Mouse (Mus musculus): ENCODE data around the gene Ksr1. TPM values are rescaled to one million over a fixed set of nuclear protein-coding genes. Genes with fewer than 3 reads are reported as not detected.
A peak's percentile ranks its signal among the peaks of the same experiment; 100 is the strongest.

Gene Ksr1
- polyA plus RNA-seq, 1 experiment from 2014 or later = 6.0 TPM

DNA sequence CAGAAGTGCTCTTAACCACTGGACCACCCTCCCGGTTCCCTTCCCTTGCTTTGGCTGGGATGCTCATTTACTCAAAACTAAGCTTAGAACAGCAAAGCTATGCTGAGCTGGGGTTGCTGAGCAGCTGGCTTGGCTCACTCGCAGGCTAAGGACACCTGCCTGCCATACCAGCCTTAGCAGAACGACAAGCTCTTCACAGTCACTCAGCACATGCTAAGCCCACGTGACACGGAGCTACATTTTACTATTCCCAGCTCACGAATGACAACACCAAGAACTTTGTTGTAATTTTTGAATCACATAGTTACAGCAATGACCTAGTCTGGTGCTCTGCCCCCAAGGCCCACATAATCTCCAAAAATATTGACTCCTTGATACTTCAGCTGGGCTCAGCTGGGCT, 66.1 kb downstream of the Ksr1 start:
- 80% methylated on average over 6 of the region's 6 CpGs for WGBS
- DNase-seq (ENCODE audit: low spot score) (no peak), ATAC-seq (replicated peaks; ENCODE audit: low FRiP score, low TSS enrichment, low read depth) (no peak)
- Histone ChIP-seq H3K36me3 (ENCODE audit: control insufficient read depth, insufficient read depth, low read length) (no peaks in the 10 kb centered on the region), H3K9ac (ENCODE audit: low read length) (no peak overlapping the region), H3K4me3 (ENCODE audit: low read depth, low read length) (no peak overlapping the region), H3K9me3 (ENCODE audit: control insufficient read depth, low read length) (no peaks in the 10 kb centered on the region), H3K27me3 (replicated peaks; ENCODE audit: control insufficient read depth, insufficient read depth, low read length) (no peaks in the 10 kb centered on the region), H3K4me1 (replicated peaks; ENCODE audit: control insufficient read depth, insufficient read depth, low read length) (peaks cover 16% of the 10 kb centered on the region), H3K27ac (ENCODE audit: low read depth) (no peak overlapping the region), H3K4me2 (ENCODE audit: low read length) (no peak overlapping the region)

DNA sequence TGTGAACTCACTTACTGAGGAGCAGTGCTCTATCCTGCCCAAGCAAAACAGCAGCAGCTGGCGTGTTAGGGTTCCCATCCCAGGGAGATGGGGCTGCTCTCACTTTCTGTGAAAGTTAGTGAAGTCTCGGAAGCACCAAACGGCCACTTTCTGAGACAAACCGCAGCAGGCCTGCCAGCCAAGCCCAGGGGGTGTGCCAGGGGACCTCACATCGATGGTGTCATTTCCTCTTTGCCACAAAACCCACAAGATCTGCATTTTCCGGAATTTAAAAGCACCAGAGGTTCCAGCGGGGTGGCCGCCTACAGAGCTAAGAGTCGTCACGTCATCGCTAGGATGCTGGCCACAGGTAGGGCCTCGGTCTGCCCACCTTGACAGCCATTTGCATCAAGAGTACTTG, 69.7 kb downstream of the Ksr1 start:
- H3K4me3 ChIP-seq (ENCODE audit: low read depth, low read length) = no peak overlapping the region
- H3K4me2 ChIP-seq (ENCODE audit: low read length) = no peak overlapping the region
- DNase-seq (ENCODE audit: low spot score) = no peak
- no peak for ATAC-seq (replicated peaks; ENCODE audit: low FRiP score, low TSS enrichment, low read depth)
- no peak overlapping the region for H3K9ac ChIP-seq (ENCODE audit: low read length)
- H3K27me3 ChIP-seq (replicated peaks; ENCODE audit: control insufficient read depth, insufficient read depth, low read length) = no peaks in the 10 kb centered on the region
- H3K36me3 ChIP-seq (ENCODE audit: control insufficient read depth, insufficient read depth, low read length) = peaks cover 9% of the 10 kb centered on the region; the same call in 1 of the 2 replicates
- H3K9me3 ChIP-seq (ENCODE audit: control insufficient read depth, low read length) = no peaks in the 10 kb centered on the region
- 75% methylated on average over 12 of the region's 12 CpGs for WGBS
- no peak overlapping the region for H3K27ac ChIP-seq (ENCODE audit: low read depth)
- peaks cover 6% of the 10 kb centered on the region; the same call in 1 of the 2 replicates for H3K4me1 ChIP-seq (replicated peaks; ENCODE audit: control insufficient read depth, insufficient read depth, low read length)

DNA sequence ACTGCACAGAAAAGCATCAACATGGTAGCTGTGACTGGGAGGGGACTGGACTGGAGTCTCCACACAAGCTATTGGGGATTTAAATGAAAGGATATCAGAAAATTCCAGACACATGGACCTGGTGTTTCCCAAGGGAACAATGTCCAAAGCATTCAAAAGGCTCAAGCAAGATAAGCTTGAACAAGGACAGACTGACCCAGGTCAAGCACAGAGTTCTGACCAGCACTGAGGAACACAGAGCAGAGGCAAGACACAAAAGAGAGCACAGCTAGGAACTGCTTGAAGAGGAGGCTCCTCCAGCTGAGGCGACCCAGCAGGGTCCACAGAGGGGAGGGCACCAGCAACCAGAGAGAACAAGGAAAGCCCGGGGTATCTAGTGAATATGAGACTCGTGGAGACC, 71.2 kb downstream of the Ksr1 start:
- H3K4me1 ChIP-seq (replicated peaks; ENCODE audit: control insufficient read depth, insufficient read depth, low read length) = 0 out of 2 replicates have a peak, but pooled peaks cover under 1% of the 10 kb centered on the region
- DNase-seq (ENCODE audit: low spot score) = no peak
- H3K4me2 ChIP-seq (ENCODE audit: low read length) = no peak overlapping the region
- peaks cover 9% of the 10 kb centered on the region; the same call in 1 of the 2 replicates for H3K36me3 ChIP-seq (ENCODE audit: control insufficient read depth, insufficient read depth, low read length)
- no peak overlapping the region for H3K9ac ChIP-seq (ENCODE audit: low read length)
- no peak overlapping the region for H3K27ac ChIP-seq (ENCODE audit: low read depth)
- no peak for ATAC-seq (replicated peaks; ENCODE audit: low FRiP score, low TSS enrichment, low read depth)
- H3K9me3 ChIP-seq (ENCODE audit: control insufficient read depth, low read length) = no peaks in the 10 kb centered on the region
- no peak overlapping the region for H3K4me3 ChIP-seq (ENCODE audit: low read depth, low read length)
- no peaks in the 10 kb centered on the region for H3K27me3 ChIP-seq (replicated peaks; ENCODE audit: control insufficient read depth, insufficient read depth, low read length)
- 87% methylated on average over 3 of the region's 3 CpGs for WGBS

DNA sequence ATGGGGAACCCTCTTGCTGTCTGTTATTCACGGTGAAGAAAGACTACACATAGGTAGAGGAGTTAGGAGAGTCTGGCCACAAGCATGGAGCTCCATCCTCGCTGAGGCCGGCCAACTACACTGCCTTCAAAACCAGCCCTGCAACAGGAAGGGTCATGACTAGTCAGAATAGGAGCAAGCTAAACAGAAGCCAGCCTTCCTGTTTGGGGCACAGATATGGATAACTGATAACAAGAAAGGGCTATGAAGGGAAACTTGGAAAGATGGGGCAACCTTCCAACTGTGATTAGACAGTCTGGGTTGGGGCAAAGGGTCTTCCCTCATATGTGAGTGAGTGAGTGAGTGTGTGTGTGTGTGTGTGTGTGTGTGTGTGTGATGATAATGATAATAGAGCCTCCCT, 71.6 kb downstream of the Ksr1 start:
- 92% methylated on average over 3 of the region's 3 CpGs for WGBS
- no peaks in the 10 kb centered on the region for H3K9me3 ChIP-seq (ENCODE audit: control insufficient read depth, low read length)
- H3K36me3 ChIP-seq (ENCODE audit: control insufficient read depth, insufficient read depth, low read length) = peaks cover 9% of the 10 kb centered on the region; the same call in 1 of the 2 replicates
- no peak overlapping the region for H3K9ac ChIP-seq (ENCODE audit: low read length)
- H3K4me2 ChIP-seq (ENCODE audit: low read length) = no peak overlapping the region
- H3K4me3 ChIP-seq (ENCODE audit: low read depth, low read length) = no peak overlapping the region
- DNase-seq (ENCODE audit: low spot score) (no peak), ATAC-seq (replicated peaks; ENCODE audit: low FRiP score, low TSS enrichment, low read depth) (no peak)
- 0 out of 2 replicates have a peak, but pooled peaks cover 5% of the 10 kb centered on the region for H3K4me1 ChIP-seq (replicated peaks; ENCODE audit: control insufficient read depth, insufficient read depth, low read length)
- H3K27me3 ChIP-seq (replicated peaks; ENCODE audit: control insufficient read depth, insufficient read depth, low read length) = no peaks in the 10 kb centered on the region
- H3K27ac ChIP-seq (ENCODE audit: low read depth) = no peak overlapping the region

DNA sequence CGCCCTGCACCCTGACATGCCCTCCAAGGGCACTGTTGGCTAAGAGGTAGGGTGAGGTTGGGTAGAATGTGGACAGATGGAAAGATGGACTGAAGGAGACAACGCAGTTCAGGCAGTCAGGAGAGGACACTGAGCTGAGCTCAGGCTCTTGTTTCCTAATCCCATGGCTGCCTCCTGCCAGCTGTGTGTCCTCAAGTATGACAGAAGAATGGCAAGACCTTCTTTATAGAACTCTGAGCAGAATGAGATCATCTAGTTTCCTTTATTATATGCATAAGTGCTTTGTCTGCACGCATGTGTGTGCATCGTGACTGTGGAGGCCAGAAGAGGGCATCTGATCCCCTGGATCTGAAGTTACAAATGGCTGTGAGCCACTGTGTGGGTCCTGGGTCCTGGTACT, 72.6 kb downstream of the Ksr1 start:
- Histone ChIP-seq H3K4me1 (replicated peaks; ENCODE audit: control insufficient read depth, insufficient read depth, low read length) (0 out of 2 replicates have a peak, but pooled peaks cover 6% of the 10 kb centered on the region), H3K4me3 (ENCODE audit: low read depth, low read length) (no peak overlapping the region), H3K27ac (ENCODE audit: low read depth) (no peak overlapping the region), H3K27me3 (replicated peaks; ENCODE audit: control insufficient read depth, insufficient read depth, low read length) (no peaks in the 10 kb centered on the region), H3K9ac (ENCODE audit: low read length) (no peak overlapping the region), H3K4me2 (ENCODE audit: low read length) (no peak overlapping the region), H3K9me3 (ENCODE audit: control insufficient read depth, low read length) (no peaks in the 10 kb centered on the region), H3K36me3 (ENCODE audit: control insufficient read depth, insufficient read depth, low read length) (peaks cover 9% of the 10 kb centered on the region; the same call in 1 of the 2 replicates)
- DNase-seq (ENCODE audit: low spot score) = no peak
- WGBS = 76% methylated on average over 4 of the region's 4 CpGs
- no peak for ATAC-seq (replicated peaks; ENCODE audit: low FRiP score, low TSS enrichment, low read depth)

DNA sequence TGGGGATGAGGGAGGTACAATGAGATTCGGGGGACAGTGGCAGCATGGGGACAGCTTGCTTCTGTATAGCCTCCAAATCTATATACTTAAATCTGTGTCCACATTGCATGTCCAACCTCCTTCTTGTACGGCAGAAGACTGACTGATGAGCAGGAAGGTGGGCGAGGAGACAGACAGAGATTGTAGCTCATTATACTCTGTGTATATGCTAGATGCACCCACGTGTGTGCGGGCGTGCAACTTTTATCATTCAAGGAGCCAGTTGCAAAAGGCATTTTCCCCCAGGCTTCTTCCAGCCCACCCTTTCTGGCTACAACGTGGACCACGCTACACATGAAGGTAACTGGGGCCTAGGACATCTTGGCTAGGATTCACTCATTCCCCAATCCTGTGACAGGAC, 74.1 kb downstream of the Ksr1 start:
- 0 out of 2 replicates have a peak, but pooled peaks cover 6% of the 10 kb centered on the region for H3K4me1 ChIP-seq (replicated peaks; ENCODE audit: control insufficient read depth, insufficient read depth, low read length)
- no peak overlapping the region for H3K27ac ChIP-seq (ENCODE audit: low read depth)
- 91% methylated on average over 8 of the region's 8 CpGs for WGBS
- no peak overlapping the region for H3K4me2 ChIP-seq (ENCODE audit: low read length)
- no peak overlapping the region for H3K4me3 ChIP-seq (ENCODE audit: low read depth, low read length)
- no peaks in the 10 kb centered on the region for H3K9me3 ChIP-seq (ENCODE audit: control insufficient read depth, low read length)
- peaks cover 9% of the 10 kb centered on the region; the same call in 1 of the 2 replicates for H3K36me3 ChIP-seq (ENCODE audit: control insufficient read depth, insufficient read depth, low read length)
- H3K27me3 ChIP-seq (replicated peaks; ENCODE audit: control insufficient read depth, insufficient read depth, low read length) = no peaks in the 10 kb centered on the region
- ATAC-seq (replicated peaks; ENCODE audit: low FRiP score, low TSS enrichment, low read depth) = no peak
- DNase-seq (ENCODE audit: low spot score) = no peak
- no peak overlapping the region for H3K9ac ChIP-seq (ENCODE audit: low read length)

DNA sequence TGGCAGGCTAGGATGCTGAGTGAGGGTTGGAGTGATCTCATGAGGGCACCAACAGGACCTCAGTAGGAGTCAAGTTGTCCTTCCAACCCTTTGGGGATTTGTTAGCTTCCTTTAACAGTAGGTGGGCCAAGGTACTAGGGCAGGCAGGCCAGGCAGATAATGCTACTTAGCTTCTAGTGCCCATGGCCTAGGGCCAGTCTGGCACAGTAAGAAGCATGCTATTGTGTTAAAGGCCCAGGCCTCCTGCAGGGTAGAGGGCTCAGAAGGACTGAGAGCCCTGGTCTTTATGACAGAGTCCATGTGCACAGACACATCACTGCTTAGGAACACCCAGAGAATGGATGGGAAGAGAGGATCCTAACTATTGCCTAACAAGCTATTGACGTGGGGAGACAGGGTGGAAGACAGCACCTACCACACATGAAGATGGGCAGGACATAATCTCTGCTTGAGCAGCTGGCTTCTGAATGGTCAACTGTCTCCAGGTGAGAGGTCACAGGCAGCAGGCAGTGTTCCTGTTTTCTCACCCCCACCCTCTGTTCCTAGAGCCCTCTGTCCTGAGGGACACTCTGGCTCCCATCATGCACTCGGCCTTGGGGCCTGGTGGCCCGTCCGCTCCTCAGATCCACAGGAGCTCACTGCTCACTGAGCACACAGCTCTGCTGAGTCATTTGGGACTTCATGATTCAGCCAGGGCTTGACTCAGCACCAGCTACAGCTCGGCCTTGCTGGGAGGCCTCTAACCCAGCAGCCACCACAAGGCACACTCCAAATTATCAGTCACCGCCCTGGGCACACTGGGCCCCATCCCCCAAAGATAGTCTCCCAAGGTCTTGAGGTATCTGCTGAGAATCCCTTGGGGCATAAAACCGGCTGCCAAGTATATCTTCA, 74.9 kb downstream of the Ksr1 start:
- no peak for ATAC-seq (replicated peaks; ENCODE audit: low FRiP score, low TSS enrichment, low read depth)
- Histone ChIP-seq H3K4me1 (replicated peaks; ENCODE audit: control insufficient read depth, insufficient read depth, low read length) (0 out of 2 replicates have a peak, but pooled peaks cover 6% of the 10 kb centered on the region), H3K36me3 (ENCODE audit: control insufficient read depth, insufficient read depth, low read length) (peaks cover 9% of the 10 kb centered on the region; the same call in 1 of the 2 replicates), H3K9ac (ENCODE audit: low read length) (no peak overlapping the region), H3K9me3 (ENCODE audit: control insufficient read depth, low read length) (no peaks in the 10 kb centered on the region), H3K27ac (ENCODE audit: low read depth) (peak overlapping the region; percentile 22; the same call in 1 of the 2 replicates), H3K4me2 (ENCODE audit: low read length) (no peak overlapping the region), H3K27me3 (replicated peaks; ENCODE audit: control insufficient read depth, insufficient read depth, low read length) (no peaks in the 10 kb centered on the region), H3K4me3 (ENCODE audit: low read depth, low read length) (no peak overlapping the region)
- no peak for DNase-seq (ENCODE audit: low spot score)
- 80% methylated on average over 7 of the region's 7 CpGs for WGBS

DNA sequence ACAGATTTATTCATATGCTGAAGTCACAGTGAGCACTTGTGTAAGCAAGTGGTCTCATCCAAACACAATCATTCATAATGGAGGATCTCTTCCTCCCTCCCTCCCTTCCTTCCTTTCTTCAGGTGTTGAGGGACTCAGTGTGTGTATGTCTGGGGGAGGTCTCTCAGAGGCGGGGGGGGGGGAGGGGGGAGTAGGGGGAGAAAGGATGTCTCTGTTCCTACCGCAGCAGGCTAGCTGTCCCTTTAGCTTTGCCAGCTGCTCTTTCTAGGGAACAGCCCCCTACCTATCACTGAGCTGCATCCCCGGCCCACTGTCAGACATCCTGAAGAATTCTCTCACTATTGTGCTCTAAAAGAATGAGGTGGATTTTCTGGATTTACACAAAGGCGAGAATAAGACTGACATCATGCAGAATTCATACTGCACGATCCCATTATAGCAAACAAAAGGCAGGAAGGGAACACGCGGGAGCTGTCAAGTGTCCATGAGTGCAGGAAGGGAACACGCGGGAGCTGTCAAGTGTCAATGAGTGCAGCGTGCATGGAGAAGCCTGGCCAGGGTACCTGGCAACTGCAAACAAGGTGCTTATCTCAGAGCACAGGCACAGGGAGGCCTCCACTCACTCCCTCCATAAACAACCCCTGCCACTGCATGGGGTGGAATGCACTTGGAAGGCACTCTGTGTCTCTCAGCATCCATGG, 76.6 kb downstream of the Ksr1 start:
- H3K4me2 ChIP-seq (ENCODE audit: low read length) = no peak overlapping the region
- H3K36me3 ChIP-seq (ENCODE audit: control insufficient read depth, insufficient read depth, low read length) = peaks cover 9% of the 10 kb centered on the region; the same call in 1 of the 2 replicates
- DNase-seq (ENCODE audit: low spot score) = no peak
- no peaks in the 10 kb centered on the region for H3K9me3 ChIP-seq (ENCODE audit: control insufficient read depth, low read length)
- 36% methylated on average over 9 of the region's 10 CpGs for WGBS
- peaks cover 18% of the 10 kb centered on the region for H3K4me1 ChIP-seq (replicated peaks; ENCODE audit: control insufficient read depth, insufficient read depth, low read length)
- no peaks in the 10 kb centered on the region for H3K27me3 ChIP-seq (replicated peaks; ENCODE audit: control insufficient read depth, insufficient read depth, low read length)
- H3K9ac ChIP-seq (ENCODE audit: low read length) = no peak overlapping the region
- no peak overlapping the region for H3K4me3 ChIP-seq (ENCODE audit: low read depth, low read length)
- 0 out of 2 replicates have a peak overlapping the region, but pooled peaks have one; percentile 16 for H3K27ac ChIP-seq (ENCODE audit: low read depth)
- no peak for ATAC-seq (replicated peaks; ENCODE audit: low FRiP score, low TSS enrichment, low read depth)
